Mouse (Mus musculus) hindbrain, embryonic 10.5 days (tissue): ENCODE measurements around the gene Rbm3. TPM values are rescaled to one million over a fixed set of nuclear protein-coding genes. Genes with fewer than 3 reads are reported as not detected.

Experiments used
- DNase-seq: peaks from one replicate; pipeline ENCODE4 v3.0.0-alpha.2; 2017; ENCODE audit warnings: low spot score
- H3K27ac ChIP-seq: fragments of 300-500 bp; sonication (generic); 2 replicates; pipeline ENCODE4 v1.5.1; 2016; ENCODE audit warnings: mild to moderate bottlenecking, moderate library complexity
- H3K27me3 ChIP-seq: fragments of 300-500 bp; sonication (generic); 2 replicates; pipeline ENCODE4 v1.6.1; 2016; ENCODE audit warnings: mild to moderate bottlenecking; ENCODE audit not compliant: poor library complexity, insufficient read depth, severe bottlenecking
- H3K36me3 ChIP-seq: fragments of 300-500 bp; sonication (generic); 2 replicates; pipeline ENCODE4 v1.6.1; 2016; ENCODE audit warnings: mild to moderate bottlenecking, moderate library complexity
- H3K4me1 ChIP-seq: fragments of 300-500 bp; sonication (generic); replicated peaks from 2 replicates; pipeline ENCODE4 v1.6.1; 2016; ENCODE audit warnings: mild to moderate bottlenecking
- H3K4me3 ChIP-seq: fragments of 300-500 bp; sonication (generic); 2 replicates; pipeline ENCODE4 v1.5.1; 2016; ENCODE audit warnings: mild to moderate bottlenecking, moderate library complexity
- H3K9me3 ChIP-seq: fragments of 300-500 bp; sonication (generic); 2 replicates; pipeline ENCODE4 v1.6.1; 2016; ENCODE audit warnings: mild to moderate bottlenecking, moderate library complexity
- WGBS: fragments of 180-500 bp; shearing (Covaris S2); methylation state at CpG from one replicate; pipeline ENCODE4 v1.1.7; 2016; 5-methylcytosine and 5-hydroxymethylcytosine counted together
- polyA plus RNA-seq: library from polyadenylated mRNA; unstranded; fragments of >200 nt; fragmentation: Nextera tagmentation; extraction: Ambion mirVana; gene quantifications from 2 replicates; pipeline ENCODE4 v1.2.1, GENCODE M21; 2016

The Rbm3 gene
- polyA plus RNA-seq, 1 experiment from 2014 or later = 425 TPM

DNA sequence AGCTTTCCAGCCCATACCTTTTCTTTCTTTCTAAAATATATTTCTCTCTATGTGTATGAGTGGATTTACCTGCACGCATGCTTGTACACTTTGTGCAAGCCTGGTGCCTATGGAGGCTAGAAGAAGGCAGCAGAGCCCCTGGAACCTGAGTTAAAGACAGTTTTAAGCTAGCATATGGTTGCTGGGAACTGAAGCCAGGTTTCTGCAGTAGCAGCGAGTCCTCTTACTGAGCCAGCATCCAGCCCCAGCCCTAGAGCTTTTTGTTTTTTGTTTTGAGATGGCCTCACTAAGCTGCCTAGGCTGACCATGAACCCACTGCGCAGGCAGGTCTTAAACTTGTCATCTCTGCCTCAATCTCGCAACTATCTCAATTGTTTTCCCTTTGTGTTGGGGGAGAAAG, 18.8 kb upstream of the Rbm3 start:
- no peaks in the 10 kb centered on the region for H3K4me1 ChIP-seq
- 86% methylated on average over 4 of the region's 4 CpGs for WGBS
- 0 out of 2 replicates have a peak, but pooled peaks cover 6% of the 10 kb centered on the region for H3K36me3 ChIP-seq
- H3K4me3 ChIP-seq = no peak overlapping the region
- H3K27me3 ChIP-seq = no peaks in the 10 kb centered on the region
- H3K9me3 ChIP-seq = no peaks in the 10 kb centered on the region
- no peak overlapping the region for H3K27ac ChIP-seq
- no peak for DNase-seq

DNA sequence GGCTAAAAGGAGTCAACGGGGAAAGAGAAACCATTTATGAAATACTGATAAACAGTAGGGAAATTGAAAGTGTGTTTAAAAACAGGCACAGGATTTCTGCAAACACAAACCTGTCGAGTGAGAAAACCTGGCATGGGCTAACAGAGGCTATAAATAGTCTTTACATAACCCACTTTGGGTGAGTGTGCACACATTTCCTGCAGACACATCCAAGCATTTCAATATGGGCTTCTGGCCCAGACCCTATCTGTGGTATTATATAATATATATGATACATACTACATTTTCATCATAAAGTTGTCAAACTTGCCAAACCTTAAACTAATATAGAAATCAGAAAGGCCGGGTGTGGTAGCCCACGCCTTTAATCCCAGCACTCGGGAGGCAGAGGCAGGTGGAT, 17.4 kb upstream of the Rbm3 start:
- no peaks in the 10 kb centered on the region for H3K27me3 ChIP-seq
- H3K9me3 ChIP-seq = no peaks in the 10 kb centered on the region
- 89% methylated on average over 5 of the region's 5 CpGs for WGBS

DNA sequence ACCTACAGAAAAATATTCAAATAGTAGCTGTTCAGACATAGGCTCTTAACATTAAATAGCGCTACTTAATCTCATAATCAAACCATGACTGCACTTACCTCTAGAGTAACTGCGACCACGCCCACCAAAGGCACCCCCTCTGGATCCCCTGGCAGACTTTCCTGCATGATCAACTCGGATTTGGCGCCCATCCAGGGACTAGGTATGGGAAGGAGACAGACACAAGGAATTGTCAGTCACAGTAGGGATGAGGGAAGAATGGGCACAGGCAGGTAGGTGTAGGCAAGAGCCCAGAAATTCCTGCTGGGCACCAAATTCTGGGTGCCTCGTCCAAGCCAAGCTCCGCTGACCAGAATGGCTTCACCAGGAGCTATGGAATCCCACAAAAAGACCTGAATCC, 1.9 kb downstream of the Rbm3 start:
- Histone ChIP-seq H3K4me3 (peak overlapping the region; percentile 66), H3K9me3 (0 out of 2 replicates have a peak, but pooled peaks cover 10% of the 10 kb centered on the region), H3K27me3 (no peaks in the 10 kb centered on the region), H3K27ac (no peak overlapping the region), H3K36me3 (peaks cover 52% of the 10 kb centered on the region), H3K4me1 (peaks cover 13% of the 10 kb centered on the region)
- DNase-seq = no peak
- 78% methylated on average over 7 of the region's 7 CpGs for WGBS

More for the DNA sequence above, 17.4 kb upstream of the Rbm3 start:
- Histone ChIP-seq H3K4me1 (no peaks in the 10 kb centered on the region), H3K4me3 (no peak overlapping the region), H3K36me3 (no peaks in the 10 kb centered on the region), H3K27ac (no peak overlapping the region)
- no peak for DNase-seq

DNA sequence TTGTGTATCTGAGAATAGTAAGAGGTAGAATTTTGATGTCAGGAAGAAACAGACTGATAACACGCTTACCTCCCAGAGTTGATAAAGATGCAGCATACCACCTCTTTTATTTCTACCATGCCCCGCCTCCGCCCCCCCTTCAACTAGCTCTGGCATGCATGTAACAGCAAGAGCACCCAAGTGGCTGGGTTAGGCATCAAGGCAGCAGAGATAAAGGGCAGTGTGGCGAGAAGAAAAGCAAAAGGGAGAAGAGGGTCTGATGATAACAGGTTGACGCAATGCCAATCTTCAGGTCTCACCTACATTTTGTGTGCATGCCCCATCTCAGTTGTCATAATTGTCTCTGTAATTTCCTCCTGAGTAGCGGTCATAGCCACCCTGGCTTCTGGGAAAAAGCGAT, 2.7 kb downstream of the Rbm3 start:
- peaks cover 13% of the 10 kb centered on the region for H3K4me1 ChIP-seq
- H3K36me3 ChIP-seq = peaks cover 57% of the 10 kb centered on the region
- 90% methylated on average over 7 of the region's 7 CpGs for WGBS
- H3K27ac ChIP-seq = no peak overlapping the region
- H3K4me3 ChIP-seq = no peak overlapping the region
- H3K9me3 ChIP-seq = 0 out of 2 replicates have a peak, but pooled peaks cover 10% of the 10 kb centered on the region
- DNase-seq = no peak
- no peaks in the 10 kb centered on the region for H3K27me3 ChIP-seq

DNA sequence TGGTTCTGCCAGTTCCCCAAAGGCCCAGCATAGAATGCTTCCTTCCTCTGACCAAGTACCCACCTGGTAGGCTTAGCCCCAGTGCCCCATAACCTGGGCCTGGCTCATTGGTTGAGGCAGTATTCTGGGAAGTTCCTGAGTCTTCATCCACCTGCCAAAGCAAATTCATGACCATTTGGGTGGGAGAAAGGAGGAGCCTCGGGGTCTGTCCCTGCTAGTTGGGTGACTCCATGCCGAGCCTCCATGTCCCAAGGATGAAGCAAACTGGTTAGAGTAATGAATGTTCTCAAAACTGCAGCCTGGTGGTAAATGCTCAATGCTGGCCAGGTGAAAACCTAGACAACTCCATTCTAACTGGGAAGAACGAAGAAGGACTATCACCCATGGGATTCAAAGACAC, 4.6 kb downstream of the Rbm3 start:
- no peak overlapping the region for H3K4me3 ChIP-seq
- no peaks in the 10 kb centered on the region for H3K27me3 ChIP-seq
- 0 out of 2 replicates have a peak, but pooled peaks cover 10% of the 10 kb centered on the region for H3K9me3 ChIP-seq
- no peak overlapping the region for H3K27ac ChIP-seq
- no peak for DNase-seq
- peaks cover 63% of the 10 kb centered on the region for H3K36me3 ChIP-seq
- 79% methylated on average over 3 of the region's 3 CpGs for WGBS
- peaks cover 8% of the 10 kb centered on the region for H3K4me1 ChIP-seq

DNA sequence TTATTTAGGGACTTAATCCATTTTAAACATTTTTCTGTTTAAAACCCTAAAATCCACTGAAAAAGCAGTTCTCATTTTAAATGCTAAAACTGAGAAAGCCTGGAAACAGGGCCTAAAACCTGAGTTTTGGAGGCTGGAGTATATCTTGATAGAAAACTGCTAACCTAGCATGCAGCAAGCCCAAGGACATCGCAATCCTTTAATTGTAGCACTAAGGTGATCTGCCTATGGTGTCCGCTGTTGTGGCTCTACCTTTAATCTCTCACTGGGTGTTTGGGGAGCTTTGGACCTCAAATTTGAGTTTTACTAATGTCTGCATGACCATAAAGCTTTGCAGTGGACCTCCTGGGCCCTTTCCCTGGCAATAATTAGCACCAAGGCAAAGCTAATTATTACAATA, 5.2 kb downstream of the Rbm3 start:
- peaks cover 63% of the 10 kb centered on the region for H3K36me3 ChIP-seq
- 0 out of 2 replicates have a peak, but pooled peaks cover 10% of the 10 kb centered on the region for H3K9me3 ChIP-seq
- H3K4me1 ChIP-seq = peaks cover 8% of the 10 kb centered on the region
- no peak for DNase-seq
- no peak overlapping the region for H3K4me3 ChIP-seq
- WGBS = 94% methylated on average over 2 of the region's 2 CpGs
- no peaks in the 10 kb centered on the region for H3K27me3 ChIP-seq
- H3K27ac ChIP-seq = no peak overlapping the region

DNA sequence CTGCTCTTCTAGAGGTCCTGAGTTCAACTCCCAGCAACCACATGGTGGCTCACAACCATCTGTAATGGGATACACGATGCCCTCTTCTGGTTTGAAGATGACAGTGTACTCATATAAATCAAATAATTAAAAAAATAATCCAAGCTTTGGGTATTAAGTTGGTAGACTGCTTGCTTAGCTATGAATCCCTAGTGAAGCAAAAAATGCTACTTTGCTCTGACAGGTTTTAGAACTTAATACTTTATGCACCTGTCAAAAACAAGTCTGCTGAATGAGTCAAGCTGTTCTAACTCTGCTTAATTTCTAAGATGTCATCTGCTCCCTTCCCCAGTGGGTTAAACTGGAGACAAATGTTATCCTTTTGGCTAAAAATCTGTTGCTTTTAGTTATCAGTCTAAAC, 6.2 kb downstream of the Rbm3 start:
- Histone ChIP-seq H3K27ac (no peak overlapping the region), H3K9me3 (0 out of 2 replicates have a peak, but pooled peaks cover 5% of the 10 kb centered on the region), H3K27me3 (no peaks in the 10 kb centered on the region), H3K4me3 (no peak overlapping the region), H3K4me1 (peaks cover 8% of the 10 kb centered on the region), H3K36me3 (peaks cover 63% of the 10 kb centered on the region)
- no peak for DNase-seq
- WGBS = 68% methylated on average over 1 of the region's 1 CpGs

DNA sequence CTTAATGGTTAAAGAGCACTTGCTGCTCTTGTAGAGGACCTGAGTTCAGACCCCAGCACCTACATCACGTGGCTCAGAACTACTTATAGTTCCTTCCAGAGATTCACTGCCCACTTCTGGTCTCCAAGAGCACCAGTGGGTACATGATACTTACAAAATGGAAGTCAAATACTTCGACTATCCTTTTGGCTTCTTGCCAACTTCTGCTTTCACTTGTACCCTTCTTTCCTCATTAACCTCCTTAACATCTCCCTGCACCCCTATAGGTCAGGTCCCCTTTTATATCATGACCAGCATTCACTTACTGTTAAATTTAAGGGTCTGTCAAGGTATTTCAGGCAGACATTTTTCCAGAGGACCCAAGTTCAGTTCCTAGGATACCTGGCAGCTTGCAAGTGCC, 9.8 kb downstream of the Rbm3 start:
- WGBS = 58% methylated on average over 2 of the region's 2 CpGs
- no peak for DNase-seq
- H3K27ac ChIP-seq = no peak overlapping the region
- peaks cover 4% of the 10 kb centered on the region; the same call in 1 of the 2 replicates for H3K9me3 ChIP-seq
- no peak overlapping the region for H3K4me3 ChIP-seq
- peaks cover 32% of the 10 kb centered on the region for H3K36me3 ChIP-seq
- no peaks in the 10 kb centered on the region for H3K27me3 ChIP-seq
- H3K4me1 ChIP-seq = peaks cover 6% of the 10 kb centered on the region

DNA sequence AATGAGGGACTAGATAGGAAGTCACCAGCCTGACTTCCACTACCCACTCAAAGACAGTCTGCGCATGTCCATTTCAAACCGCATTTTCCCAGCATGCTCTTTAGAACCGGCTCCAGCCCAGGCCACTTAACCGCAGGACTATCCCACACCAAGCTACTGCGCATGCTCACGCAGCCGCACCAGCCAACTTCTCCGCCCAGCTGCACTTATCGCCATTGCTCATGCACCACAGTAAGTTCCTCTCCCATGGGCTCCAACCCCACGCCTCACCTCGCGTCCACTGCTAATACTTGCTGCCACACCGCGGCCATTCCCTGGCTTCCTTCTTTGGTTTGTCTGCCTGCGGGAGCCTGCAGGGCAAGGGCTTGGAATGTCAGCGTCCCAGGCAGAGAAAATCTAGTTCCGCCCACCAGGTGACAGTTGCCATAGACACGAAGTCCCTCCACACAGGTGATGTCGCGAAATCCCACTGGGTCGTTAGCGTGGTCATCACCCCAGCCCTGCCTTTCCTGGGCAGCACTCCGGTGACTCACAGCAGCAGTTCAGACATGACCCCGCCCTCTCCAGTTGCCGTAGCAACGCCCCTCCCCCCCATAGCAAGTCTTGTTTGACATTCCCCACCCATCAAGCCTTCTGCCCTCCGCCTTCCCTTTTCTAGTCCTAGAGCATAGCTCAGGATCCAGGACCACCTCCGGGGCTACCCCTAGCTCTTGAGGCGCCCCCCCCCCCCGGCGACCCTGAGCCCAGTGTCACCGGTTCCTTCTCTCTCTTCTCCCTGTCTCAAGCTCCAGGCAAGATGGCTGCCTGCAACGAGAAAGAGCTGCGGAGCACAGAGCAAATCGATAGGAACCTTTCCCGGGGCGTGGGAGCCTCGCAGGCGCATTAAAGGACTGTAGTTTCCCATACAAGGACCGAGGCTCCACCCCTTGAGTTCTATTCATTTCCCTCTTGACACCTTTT, 13.4 kb downstream of the Rbm3 start, which contains the start of gene Wdr13:
Wdr13 (minus strand) TSS at position 876 of the 960 bp plus-strand sequence.
- Histone ChIP-seq H3K36me3 (peaks cover 29% of the 10 kb centered on the region), H3K4me1 (peaks cover 6% of the 10 kb centered on the region), H3K27ac (peak within 1 kb of the TSS; percentile 91), H3K4me3 (peak within 1 kb of the TSS; percentile 61), H3K9me3 (peaks cover 9% of the 10 kb centered on the region; the same call in 1 of the 2 replicates), H3K27me3 (no peaks in the 10 kb centered on the region)
- DNase-seq = peak; percentile 88
- WGBS = 17% methylated on average over 40 of the region's 40 CpGs

DNA sequence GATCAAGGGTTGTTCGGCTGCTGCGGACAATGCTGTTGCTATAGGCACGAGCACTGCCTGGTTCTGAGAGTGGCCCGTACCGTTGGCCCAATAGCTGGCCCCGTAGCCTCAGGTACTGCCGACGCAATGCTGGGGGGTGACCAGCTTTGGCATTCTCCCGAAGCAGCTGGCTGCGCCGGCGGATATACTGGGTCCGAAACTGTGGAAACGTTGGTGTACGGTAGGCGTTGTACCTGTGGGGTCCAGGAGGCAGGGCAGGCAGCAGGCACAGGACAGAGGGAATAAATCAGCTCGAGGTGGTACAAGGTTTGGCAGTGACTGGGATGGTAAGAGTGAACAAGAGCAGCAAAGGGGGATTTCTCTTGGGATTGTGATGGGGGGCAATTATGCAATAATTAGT, 14.3 kb downstream of the Rbm3 start:
- Histone ChIP-seq H3K4me3 (peak overlapping the region; percentile 61), H3K27ac (peak overlapping the region; percentile 91; the same call in 1 of the 2 replicates), H3K36me3 (peaks cover 31% of the 10 kb centered on the region), H3K4me1 (peaks cover 6% of the 10 kb centered on the region), H3K9me3 (peaks cover 9% of the 10 kb centered on the region; the same call in 1 of the 2 replicates), H3K27me3 (no peaks in the 10 kb centered on the region)
- WGBS = 90% methylated on average over 17 of the region's 17 CpGs
- no peak for DNase-seq

DNA sequence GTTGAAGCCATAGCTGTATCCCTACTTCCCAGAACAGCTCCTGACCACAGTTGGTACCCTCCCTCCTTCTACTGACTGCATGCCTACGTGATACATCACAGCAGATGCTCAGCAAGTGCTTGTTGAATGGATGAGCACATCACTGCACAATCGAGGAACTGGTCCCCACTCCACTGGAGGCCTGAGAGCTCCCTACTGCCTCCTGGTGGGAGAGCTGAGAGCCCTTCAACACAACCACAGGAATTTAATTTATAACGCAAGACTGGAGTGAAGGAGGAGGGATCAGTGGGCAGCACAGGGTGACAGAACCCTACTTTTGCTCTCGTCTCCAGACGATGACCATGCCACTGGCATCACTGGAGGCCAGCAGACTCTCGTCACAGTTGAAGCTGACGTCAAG, 20.4 kb downstream of the Rbm3 start:
- 82% methylated on average over 7 of the region's 7 CpGs for WGBS
- H3K27me3 ChIP-seq = no peaks in the 10 kb centered on the region
- H3K9me3 ChIP-seq = 0 out of 2 replicates have a peak, but pooled peaks cover 5% of the 10 kb centered on the region
- H3K4me1 ChIP-seq = no peaks in the 10 kb centered on the region
- no peak overlapping the region for H3K27ac ChIP-seq
- H3K4me3 ChIP-seq = no peak overlapping the region
- DNase-seq = no peak
- peaks cover 46% of the 10 kb centered on the region for H3K36me3 ChIP-seq

DNA sequence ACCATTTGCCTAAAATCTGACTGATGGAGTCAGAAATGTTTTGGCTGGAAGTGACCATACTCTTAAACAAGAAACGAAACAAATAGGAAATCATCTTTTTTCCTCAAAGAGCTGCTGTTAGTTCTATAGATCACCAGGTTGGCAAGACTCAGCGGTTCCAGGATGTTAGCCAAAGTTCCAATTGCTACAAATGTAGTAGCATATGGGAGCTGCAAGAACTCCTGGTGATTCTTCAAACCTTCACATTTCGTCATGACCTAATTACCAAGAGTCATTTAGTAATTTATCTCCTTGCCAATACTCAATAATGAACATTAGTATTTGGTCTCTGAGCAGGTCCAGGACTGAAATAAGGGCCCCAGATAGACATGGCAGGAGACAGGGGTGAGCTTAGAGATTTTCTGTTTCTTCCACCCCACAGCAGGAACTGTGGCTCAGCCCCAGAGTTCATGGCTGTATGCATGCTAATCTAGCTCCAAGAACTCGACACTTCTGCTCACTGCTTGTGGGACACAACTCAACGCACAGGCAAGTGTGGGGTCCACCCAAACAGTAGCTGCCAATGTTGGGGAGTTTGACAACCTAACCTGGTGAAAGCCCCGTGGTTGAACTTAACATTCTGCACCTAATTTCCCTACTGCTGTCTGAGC, 21.7 kb downstream of the Rbm3 start:
- Histone ChIP-seq H3K4me3 (no peak overlapping the region), H3K4me1 (no peaks in the 10 kb centered on the region), H3K27ac (no peak overlapping the region), H3K36me3 (peaks cover 39% of the 10 kb centered on the region), H3K27me3 (no peaks in the 10 kb centered on the region), H3K9me3 (0 out of 2 replicates have a peak, but pooled peaks cover 2% of the 10 kb centered on the region)
- WGBS = 87% methylated on average over 6 of the region's 6 CpGs
- no peak for DNase-seq

DNA sequence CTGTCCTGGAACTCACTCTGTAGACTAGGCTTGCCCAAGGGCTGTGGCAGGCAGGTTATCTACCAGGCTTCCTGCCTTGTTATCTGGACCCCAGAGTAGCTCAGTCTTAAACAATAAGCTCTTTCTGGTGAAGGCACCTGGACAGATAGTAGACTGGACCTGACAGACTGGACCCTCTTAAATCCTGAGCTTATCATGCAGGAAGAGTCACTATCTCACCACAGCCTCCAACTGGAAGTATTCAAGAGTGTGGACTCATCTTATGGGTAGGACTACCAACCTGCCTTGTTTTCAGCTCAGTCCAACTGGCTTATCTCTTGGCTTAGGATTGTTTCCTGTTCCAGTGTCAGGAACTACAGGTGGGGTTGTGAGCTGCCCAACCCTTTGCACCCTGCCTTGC, 28.4 kb downstream of the Rbm3 start:
- Histone ChIP-seq H3K27ac (no peak overlapping the region), H3K4me3 (no peak overlapping the region), H3K9me3 (no peaks in the 10 kb centered on the region), H3K36me3 (peaks cover 6% of the 10 kb centered on the region), H3K27me3 (no peaks in the 10 kb centered on the region), H3K4me1 (no peaks in the 10 kb centered on the region)
- no peak for DNase-seq
